Mouse (Mus musculus): ENCODE measurements around the gene Kif26b. TPM values are rescaled to one million over a fixed set of nuclear protein-coding genes. Genes with fewer than 3 reads are reported as not detected.

Gene Kif26b
- polyA plus RNA-seq, 1 experiment from 2014 or later = 0.07 TPM

GRCm38 (mm10) chr1:178835805-178836204 lies 306.9 kb downstream of the Kif26b start:
- DNase-seq (ENCODE audit: low spot score) = no peak

GRCm38 (mm10) chr1:178836998-178837397 lies 308.1 kb downstream of the Kif26b start:
- no peak for DNase-seq (ENCODE audit: low spot score)

- DNase-seq (ENCODE audit: low spot score) = no peak
Measured at GRCm38 (mm10) chr1:178838696-178839320, 309.9 kb downstream of the Kif26b start.

GRCm38 (mm10) chr1:178840311-178840710 lies 311.4 kb downstream of the Kif26b start:
- DNase-seq (ENCODE audit: low spot score) = no peak

GRCm38 (mm10) chr1:178844839-178845238 lies 315.9 kb downstream of the Kif26b start:
- DNase-seq (ENCODE audit: low spot score) = no peak

GRCm38 (mm10) chr1:178847569-178847968 lies 318.6 kb downstream of the Kif26b start:
- DNase-seq (ENCODE audit: low spot score) = no peak

- DNase-seq (ENCODE audit: low spot score) = no peak
Measured at GRCm38 (mm10) chr1:178848380-178849106, 319.6 kb downstream of the Kif26b start.

- DNase-seq (ENCODE audit: low spot score) = no peak
Measured at GRCm38 (mm10) chr1:178850569-178850968, 321.6 kb downstream of the Kif26b start.

GRCm38 (mm10) chr1:178854936-178855335 lies 326.0 kb downstream of the Kif26b start:
- DNase-seq (ENCODE audit: low spot score) = no peak

- DNase-seq (ENCODE audit: low spot score) = no peak
Measured at GRCm38 (mm10) chr1:178855974-178856373, 327.0 kb downstream of the Kif26b start.

GRCm38 (mm10) chr1:178860671-178861391 lies 331.9 kb downstream of the Kif26b start:
- no peak for DNase-seq (ENCODE audit: low spot score)

GRCm38 (mm10) chr1:178861392-178861762 lies 332.5 kb downstream of the Kif26b start:
- DNase-seq (ENCODE audit: low spot score) = no peak

- no peak for DNase-seq (ENCODE audit: low spot score)
Measured at GRCm38 (mm10) chr1:178863756-178864155, 334.8 kb downstream of the Kif26b start.

- DNase-seq (ENCODE audit: low spot score) = no peak
Measured at GRCm38 (mm10) chr1:178864297-178864696, 335.4 kb downstream of the Kif26b start.

GRCm38 (mm10) chr1:178866757-178867156 lies 337.8 kb downstream of the Kif26b start:
- DNase-seq (ENCODE audit: low spot score) = no peak

GRCm38 (mm10) chr1:178871055-178871454 lies 342.1 kb downstream of the Kif26b start:
- DNase-seq (ENCODE audit: low spot score) = no peak

- DNase-seq (ENCODE audit: low spot score) = no peak
Measured at GRCm38 (mm10) chr1:178876926-178877325, 348.0 kb downstream of the Kif26b start.

GRCm38 (mm10) chr1:178878676-178879075 lies 349.8 kb downstream of the Kif26b start:
- DNase-seq (ENCODE audit: low spot score) = no peak

- no peak for DNase-seq (ENCODE audit: low spot score)
Measured at GRCm38 (mm10) chr1:178880905-178881304, 352.0 kb downstream of the Kif26b start.

GRCm38 (mm10) chr1:178886671-178887070 lies 357.7 kb downstream of the Kif26b start:
- DNase-seq (ENCODE audit: low spot score) = no peak

GRCm38 (mm10) chr1:178892376-178892775 lies 363.5 kb downstream of the Kif26b start:
- DNase-seq (ENCODE audit: low spot score) = no peak
